Mouse (Mus musculus) liver, adult 2 months (tissue): ENCODE results near the gene Kansl1. TPM values are rescaled to one million over a fixed set of nuclear protein-coding genes. Genes with fewer than 3 reads are reported as not detected.

Experiments used
- DNase-seq: peaks from one replicate; pipeline ENCODE4 v3.0.0-alpha.2; 2011; ENCODE audit warnings: low read depth, low spot score; ENCODE audit errors: extremely low read depth
- H3K27ac ChIP-seq: fragments of 200-500 bp; replicated peaks from 2 replicates; pipeline ENCODE4 v1.5.1; 2012; ENCODE audit warnings: low read depth, mild to moderate bottlenecking, control low read depth, inconsistent platforms, low read length; ENCODE audit not compliant: insufficient read depth
- H3K27me3 ChIP-seq: fragments of 200-500 bp; 2 replicates; pipeline ENCODE4 v1.6.1; 2012; ENCODE audit warnings: mild to moderate bottlenecking, moderate library complexity, low read length, inconsistent platforms; ENCODE audit not compliant: control insufficient read depth, insufficient read depth
- H3K36me3 ChIP-seq: fragments of 200-500 bp; 2 replicates; pipeline ENCODE4 v1.6.1; 2012; ENCODE audit warnings: low read length, inconsistent platforms; ENCODE audit not compliant: control insufficient read depth, insufficient read depth
- H3K4me1 ChIP-seq: fragments of 200-500 bp; 2 replicates; pipeline ENCODE4 v1.6.1; 2011; ENCODE audit warnings: low read length; ENCODE audit not compliant: control insufficient read depth, insufficient read depth
- H3K4me3 ChIP-seq: fragments of 200-500 bp; 2 replicates; pipeline ENCODE4 v1.5.1; 2011; ENCODE audit warnings: low read depth, mild to moderate bottlenecking, control low read depth, low read length, moderate library complexity; ENCODE audit not compliant: insufficient read depth
- H3K79me2 ChIP-seq: fragments of 200-500 bp; 2 replicates; pipeline ENCODE4 v1.6.1; 2012; ENCODE audit warnings: inconsistent platforms, mild to moderate bottlenecking, low read length, moderate library complexity; ENCODE audit not compliant: control insufficient read depth, insufficient read depth
- H3K9ac ChIP-seq: fragments of 200-500 bp; 2 replicates; pipeline ENCODE4 v1.6.1; 2012; ENCODE audit warnings: low read depth, mild to moderate bottlenecking, control low read depth, inconsistent platforms, low read length
- CTCF ChIP-seq: fragments of 200-500 bp; IDR thresholded peaks from 2 replicates; pipeline ENCODE4 v1.5.1; 2011; ENCODE audit warnings: low read depth, low read length, control low read depth
- POLR2A ChIP-seq: fragments of 200-500 bp; IDR thresholded peaks from 2 replicates; pipeline ENCODE4 v1.6.1; 2011; ENCODE audit warnings: low read length, control low read depth; ENCODE audit not compliant: insufficient read depth; ENCODE audit errors: extremely low read depth
- WGBS: fragments of 180-500 bp; shearing (Covaris S2); methylation state at CpG from one replicate; pipeline ENCODE4 v1.1.7; 2018; 5-methylcytosine and 5-hydroxymethylcytosine counted together
- polyA plus RNA-seq: library from polyadenylated mRNA; depleted of rRNA; stranded (reverse); fragments of >200 nt; gene quantifications from 2 replicates; pipeline ENCODE4 v1.2.3, GENCODE M21; 2012; rRNA removed
- total RNA-seq: library from RNA; depleted of rRNA; stranded (reverse); fragments of >200 nt; gene quantifications from 2 replicates; pipeline ENCODE4 v1.2.3, GENCODE M21; 2014; rRNA removed

The Kansl1 gene
- total and polyA plus RNA-seq, 2 experiments = 13.7 to 36.2 TPM

- no peak for DNase-seq
- Histone ChIP-seq H3K27me3 (no peaks in the 10 kb centered on the region), H3K79me2 (no peaks in the 10 kb centered on the region), H3K36me3 (no peaks in the 10 kb centered on the region), H3K4me3 (no peak overlapping the region), H3K27ac (no peak overlapping the region), H3K9ac (no peak overlapping the region), H3K4me1 (no peaks in the 10 kb centered on the region)
- TF ChIP-seq CTCF (no peak), POLR2A (no peak)
- 84% methylated on average over 7 of the region's 7 CpGs for WGBS
Observed at GRCm38 (mm10) chr11:104292443-104293220, 176.0 kb downstream of the Kansl1 start.

GRCm38 (mm10) chr11:104289199-104290031 lies 179.2 kb downstream of the Kansl1 start:
- Histone ChIP-seq H3K9ac (no peak overlapping the region), H3K79me2 (no peaks in the 10 kb centered on the region), H3K27me3 (no peaks in the 10 kb centered on the region), H3K4me3 (no peak overlapping the region), H3K4me1 (no peaks in the 10 kb centered on the region), H3K27ac (no peak overlapping the region), H3K36me3 (no peaks in the 10 kb centered on the region)
- TF ChIP-seq POLR2A (no peak), CTCF (peak; percentile 73)
- peak; percentile 27 for DNase-seq
- WGBS = 32% methylated on average over 13 of the region's 13 CpGs

- Histone ChIP-seq H3K36me3 (no peaks in the 10 kb centered on the region), H3K9ac (no peak overlapping the region), H3K4me3 (no peak overlapping the region), H3K79me2 (no peaks in the 10 kb centered on the region), H3K27ac (no peak overlapping the region), H3K4me1 (no peaks in the 10 kb centered on the region), H3K27me3 (no peaks in the 10 kb centered on the region)
- TF ChIP-seq POLR2A = no peak
- no peak for TF ChIP-seq CTCF
- no peak for DNase-seq
- 66% methylated on average over 6 of the region's 6 CpGs for WGBS
Observed at GRCm38 (mm10) chr11:104288835-104289198, 179.8 kb downstream of the Kansl1 start.

- DNase-seq = no peak
- Histone ChIP-seq H3K27ac (no peak overlapping the region), H3K36me3 (no peaks in the 10 kb centered on the region), H3K4me3 (no peak overlapping the region), H3K79me2 (no peaks in the 10 kb centered on the region), H3K9ac (no peak overlapping the region), H3K27me3 (no peaks in the 10 kb centered on the region), H3K4me1 (no peaks in the 10 kb centered on the region)
- TF ChIP-seq CTCF = no peak
- no peak for TF ChIP-seq POLR2A
- WGBS = 95% methylated on average over 18 of the region's 18 CpGs
Observed at GRCm38 (mm10) chr11:104287113-104287512, 181.5 kb downstream of the Kansl1 start.

Other genes with a start within 250 kb of the Kansl1 start
- 1.5 and 1.6 TPM in 2 replicates for gene Mapt, start 237.5 kb downstream of the Kansl1 start, total RNA-seq
- 1.2 and 1.4 TPM in 2 replicates for gene Mapt, start 237.5 kb downstream of the Kansl1 start, polyA plus RNA-seq
- gene Cdc27, start 81.8 kb upstream of the Kansl1 start, total RNA-seq = 12.9 and 13.3 TPM in 2 replicates
- 2.6 and 2.9 TPM in 2 replicates for gene Cdc27, start 81.8 kb upstream of the Kansl1 start, polyA plus RNA-seq
- 0.65 and 0.67 TPM in 2 replicates for gene Myl4, start 81.8 kb upstream of the Kansl1 start, total RNA-seq
- 0.45 and 0.72 TPM in 2 replicates for gene Myl4, start 81.8 kb upstream of the Kansl1 start, polyA plus RNA-seq
- gene Itgb3, start 139.1 kb upstream of the Kansl1 start, total RNA-seq = 2.1 and 3.7 TPM in 2 replicates
- 1.5 TPM in 2 replicates for gene Itgb3, start 139.1 kb upstream of the Kansl1 start, polyA plus RNA-seq
- gene Gm11639, start 216.8 kb upstream of the Kansl1 start, total RNA-seq = under 0.01 and 0.13 TPM in 2 replicates
- not detected in 2 replicates for gene Gm11639, start 216.8 kb upstream of the Kansl1 start, polyA plus RNA-seq